Mouse (Mus musculus): ENCODE measurements around the gene Senp8.

DNA sequence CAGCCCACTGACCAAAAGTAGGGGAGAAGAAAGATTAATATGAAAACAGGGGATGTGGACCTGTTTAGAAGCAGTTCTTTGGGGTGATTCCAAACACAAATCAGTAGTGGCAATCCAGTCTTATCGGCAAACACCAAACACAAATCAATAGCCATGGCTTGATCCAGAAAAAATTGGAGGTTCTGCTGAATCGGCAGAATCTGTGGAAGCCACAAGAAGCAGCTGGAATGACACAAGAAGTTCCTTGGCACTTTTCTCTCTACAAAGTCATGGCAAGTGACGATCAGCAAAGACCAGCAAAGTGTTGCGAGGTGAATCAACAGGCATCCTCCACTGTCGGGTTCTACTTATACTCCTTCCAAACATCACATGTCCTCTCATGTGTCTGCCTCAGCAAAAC is 29.4 kb downstream of the Senp8 start:
- TF ChIP-seq CTCF (IDR thresholded peaks at IDR 0.05; ENCODE audit: low read depth): no peak
- no peak for TF ChIP-seq EP300 (IDR thresholded peaks at IDR 0.05; ENCODE audit: low read depth)

Data from liver, embryonic 14.5 days (tissue).